Mouse (Mus musculus): ENCODE results near the gene Zfp335. TPM values are rescaled to one million over a fixed set of nuclear protein-coding genes. Genes with fewer than 3 reads are reported as not detected.
"Not testable (repeated sequence)": the region's sequence is repeated elsewhere in the genome, so short reads cannot be mapped to it uniquely, and the experiment has no call there.

The Zfp335 gene
- polyA plus RNA-seq, 1 experiment from 2014 or later: 5.9 TPM

DNA sequence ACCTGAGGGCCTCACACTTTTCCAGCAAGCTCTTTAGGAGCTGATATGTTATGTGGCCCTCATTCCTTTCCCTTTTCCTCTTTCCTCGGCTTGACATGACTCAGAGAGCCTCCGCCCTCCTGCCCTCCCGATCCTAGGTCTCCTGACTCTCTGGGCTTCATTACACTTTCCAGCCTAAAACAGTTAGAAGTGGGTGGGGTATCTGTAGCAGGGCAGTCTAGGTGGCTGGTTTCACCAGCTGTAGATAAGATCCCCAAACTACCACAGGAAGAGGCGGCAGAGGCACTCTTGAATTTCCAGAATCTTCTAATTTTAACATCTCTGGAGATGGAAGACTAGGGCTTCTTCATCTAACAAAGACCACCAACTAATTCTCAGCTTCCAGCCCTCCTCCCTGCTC lies 47.0 kb downstream of the Zfp335 start:
- Histone ChIP-seq H3K4me2 (no peak overlapping the region), H3K27me3 (peaks cover 7% of the 10 kb centered on the region), H3K4me3 (replicated peaks) (no peak overlapping the region), H3K27ac (replicated peaks) (no peak overlapping the region), H3K4me1 (replicated peaks) (peaks cover 30% of the 10 kb centered on the region), H3K36me3 (replicated peaks) (no peaks in the 10 kb centered on the region), H3K9me3 (replicated peaks) (no peaks in the 10 kb centered on the region), H3K9ac (no peak overlapping the region)
- no peak for ATAC-seq (ENCODE audit: insufficient read depth)
- WGBS (ENCODE audit: insufficient replicate concordance): 20% methylated on average over 4 of the region's 4 CpGs

DNA sequence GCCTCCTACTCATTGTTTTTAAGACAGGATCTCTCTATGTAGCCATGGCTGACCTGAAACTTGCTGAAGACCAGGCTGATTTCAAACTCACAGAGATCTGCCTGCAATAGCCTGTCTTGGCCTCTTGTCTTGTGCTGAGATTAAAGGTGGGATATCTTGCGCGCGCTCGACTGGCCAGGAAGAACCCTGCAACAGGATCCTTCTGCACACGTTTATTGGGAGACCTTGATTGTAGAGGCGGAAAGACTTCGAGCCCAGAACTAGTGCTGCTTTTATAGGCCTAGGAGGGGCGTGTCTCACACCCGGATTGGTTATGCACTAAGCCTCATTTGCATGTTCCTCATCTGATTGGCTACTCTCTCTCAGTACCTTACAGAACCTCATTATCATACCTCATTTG lies 48.1 kb downstream of the Zfp335 start:
- not testable (repeated sequence) for H3K9ac ChIP-seq; H3K27ac ChIP-seq (replicated peaks); H3K4me2 ChIP-seq; H3K4me3 ChIP-seq (replicated peaks); H3K9me3 ChIP-seq (replicated peaks); H3K36me3 ChIP-seq (replicated peaks); ATAC-seq (ENCODE audit: insufficient read depth)
- H3K4me1 ChIP-seq (replicated peaks): peaks cover 35% of the 10 kb centered on the region
- H3K27me3 ChIP-seq: peaks cover 19% of the 10 kb centered on the region
- WGBS (ENCODE audit: insufficient replicate concordance): 85% methylated on average over 9 of the region's 9 CpGs

- peaks cover 42% of the 10 kb centered on the region for H3K4me1 ChIP-seq (replicated peaks)
- no peak overlapping the region for H3K4me3 ChIP-seq (replicated peaks)
- no peak overlapping the region for H3K4me2 ChIP-seq
- H3K9ac ChIP-seq: no peak overlapping the region
- H3K9me3 ChIP-seq (replicated peaks): no peaks in the 10 kb centered on the region
- peaks cover 30% of the 10 kb centered on the region for H3K27me3 ChIP-seq
- peak overlapping the region; percentile 38 for H3K27ac ChIP-seq (replicated peaks)
- H3K36me3 ChIP-seq (replicated peaks): no peaks in the 10 kb centered on the region
- ATAC-seq (ENCODE audit: insufficient read depth): no peak
- 36% methylated on average over 9 of the region's 9 CpGs for WGBS (ENCODE audit: insufficient replicate concordance)
Observed at GRCm38 (mm10) chr2:164862179-164862861, 49.2 kb downstream of the Zfp335 start.

DNA sequence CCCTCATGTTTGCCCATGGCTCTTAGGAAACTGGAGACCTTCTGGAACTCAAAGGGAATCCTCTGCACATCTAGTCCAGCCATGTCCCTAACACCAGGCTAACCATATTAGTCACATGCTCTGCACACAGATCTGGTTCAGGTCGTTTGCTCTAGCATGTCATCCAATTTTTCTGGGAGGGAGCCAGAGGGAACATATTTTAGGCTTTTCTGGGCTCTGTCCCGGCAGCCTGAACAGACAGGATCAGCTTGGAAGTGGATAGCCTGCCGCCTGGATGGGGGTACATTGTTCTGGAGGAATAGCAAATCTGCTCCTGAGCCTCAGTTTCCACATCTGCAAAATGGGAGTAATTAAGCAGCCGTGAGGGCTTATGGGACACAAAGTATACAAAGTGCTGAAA lies 50.5 kb downstream of the Zfp335 start:
- no peak overlapping the region for H3K4me3 ChIP-seq (replicated peaks)
- H3K9me3 ChIP-seq (replicated peaks): no peaks in the 10 kb centered on the region
- no peaks in the 10 kb centered on the region for H3K36me3 ChIP-seq (replicated peaks)
- WGBS (ENCODE audit: insufficient replicate concordance): 51% methylated on average over 4 of the region's 4 CpGs
- H3K27ac ChIP-seq (replicated peaks): no peak overlapping the region
- H3K4me1 ChIP-seq (replicated peaks): peaks cover 48% of the 10 kb centered on the region
- H3K9ac ChIP-seq: no peak overlapping the region
- H3K27me3 ChIP-seq: peaks cover 42% of the 10 kb centered on the region
- no peak overlapping the region for H3K4me2 ChIP-seq
- no peak for ATAC-seq (ENCODE audit: insufficient read depth)

GRCm38 (mm10) chr2:164859640-164860432 lies 51.7 kb downstream of the Zfp335 start:
- Histone ChIP-seq H3K36me3 (replicated peaks) (no peaks in the 10 kb centered on the region), H3K4me2 (peak overlapping the region; percentile 18; the same call in 1 of the 2 replicates), H3K27ac (replicated peaks) (peak overlapping the region; percentile 48; the same call in 1 of the 2 replicates), H3K4me1 (replicated peaks) (peaks cover 47% of the 10 kb centered on the region), H3K9ac (no peak overlapping the region), H3K4me3 (replicated peaks) (no peak overlapping the region), H3K27me3 (peaks cover 55% of the 10 kb centered on the region), H3K9me3 (replicated peaks) (no peaks in the 10 kb centered on the region)
- peak; percentile 69 for ATAC-seq (ENCODE audit: insufficient read depth)
- WGBS (ENCODE audit: insufficient replicate concordance): 34% methylated on average over 9 of the region's 9 CpGs

DNA sequence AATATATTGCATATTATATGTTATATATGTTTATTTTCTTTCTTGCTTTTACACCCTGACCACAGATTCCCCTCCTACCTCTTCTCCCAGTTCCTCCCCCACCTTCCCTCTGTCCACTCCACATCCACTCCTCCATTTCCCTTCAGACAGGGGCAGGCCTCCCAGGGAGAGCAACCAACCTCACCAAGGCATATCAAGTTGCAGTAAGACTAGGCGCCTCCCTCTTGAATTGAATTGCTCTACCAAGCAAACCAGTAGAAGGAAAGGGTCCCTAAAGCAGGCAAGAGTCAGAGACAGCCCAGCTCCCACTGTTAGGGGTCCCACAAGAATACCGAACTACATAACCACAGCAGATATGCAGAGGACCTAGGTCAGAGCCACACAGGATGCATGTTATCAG lies 52.4 kb downstream of the Zfp335 start:
- H3K27me3 ChIP-seq: peaks cover 61% of the 10 kb centered on the region

GRCm38 (mm10) chr2:164857842-164858553 lies 53.6 kb downstream of the Zfp335 start:
- Histone ChIP-seq H3K36me3 (replicated peaks) (no peaks in the 10 kb centered on the region), H3K27ac (replicated peaks) (no peak overlapping the region), H3K4me2 (peak overlapping the region; percentile 67), H3K9ac (no peak overlapping the region), H3K4me1 (replicated peaks) (peaks cover 41% of the 10 kb centered on the region), H3K27me3 (peaks cover 65% of the 10 kb centered on the region), H3K9me3 (replicated peaks) (no peaks in the 10 kb centered on the region), H3K4me3 (replicated peaks) (peak overlapping the region; percentile 48)
- 7% methylated on average over 19 of the region's 19 CpGs for WGBS (ENCODE audit: insufficient replicate concordance)
- no peak for ATAC-seq (ENCODE audit: insufficient read depth)

More for the DNA sequence above, 52.4 kb downstream of the Zfp335 start:
- no peaks in the 10 kb centered on the region for H3K36me3 ChIP-seq (replicated peaks)
- no peaks in the 10 kb centered on the region for H3K9me3 ChIP-seq (replicated peaks)
- H3K9ac ChIP-seq: no peak overlapping the region
- WGBS (ENCODE audit: insufficient replicate concordance): 21% methylated on average over 2 of the region's 2 CpGs
- H3K4me1 ChIP-seq (replicated peaks): peaks cover 41% of the 10 kb centered on the region
- 0 out of 2 replicates have a peak overlapping the region, but pooled peaks have one; percentile 48 for H3K27ac ChIP-seq (replicated peaks)
- H3K4me2 ChIP-seq: peak overlapping the region; percentile 18; the same call in 1 of the 2 replicates
- no peak overlapping the region for H3K4me3 ChIP-seq (replicated peaks)
- ATAC-seq (ENCODE audit: insufficient read depth): no peak; the same call in 1 of the 2 replicates

DNA sequence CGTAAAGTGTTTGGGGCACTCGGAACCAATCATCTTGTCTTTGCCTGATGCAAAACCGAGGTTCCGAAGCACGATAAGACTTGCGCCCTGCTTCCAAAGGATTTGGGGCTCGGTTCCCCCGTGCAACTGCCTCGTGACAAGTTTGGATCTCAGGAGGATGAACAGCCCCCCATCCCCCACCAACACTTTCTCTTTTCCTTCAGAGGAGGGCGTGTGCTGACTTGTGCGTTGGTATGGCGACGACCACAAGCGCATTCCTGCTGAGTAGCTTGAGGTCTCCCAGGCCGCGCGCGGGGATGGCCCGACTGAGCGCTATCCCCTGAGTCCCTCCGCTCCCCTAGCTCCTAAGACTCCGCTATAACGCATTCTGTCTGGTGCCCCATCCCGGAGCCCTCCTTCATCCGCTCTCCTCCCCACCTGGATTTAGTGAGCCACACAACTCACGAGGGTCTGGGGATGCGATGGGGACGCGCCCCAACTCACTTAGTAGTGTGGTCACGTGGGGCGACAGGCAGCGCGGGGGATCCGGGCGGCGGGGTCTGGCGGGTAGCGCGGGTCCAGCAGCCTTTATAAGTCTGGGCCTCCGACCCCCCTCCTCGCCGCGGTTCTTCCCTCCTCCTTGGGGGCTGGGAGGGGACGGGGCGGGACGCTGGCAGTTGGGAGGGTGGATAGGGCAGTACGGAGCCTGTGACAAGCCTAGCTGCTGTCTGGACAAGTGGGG lies 54.3 kb downstream of the Zfp335 start, which contains the start of gene Pltp:
Pltp (minus strand) TSS at position 611 of the 721 bp plus-strand sequence.
- H3K27ac ChIP-seq (replicated peaks): no peak within 1 kb of the TSS
- H3K4me2 ChIP-seq: peak within 1 kb of the TSS; percentile 67
- peak within 1 kb of the TSS; percentile 48 for H3K4me3 ChIP-seq (replicated peaks)
- 0 out of 2 replicates have a peak, but pooled peaks have one; percentile 14 for ATAC-seq (ENCODE audit: insufficient read depth)
- no peaks in the 10 kb centered on the region for H3K36me3 ChIP-seq (replicated peaks)
- H3K27me3 ChIP-seq: peaks cover 71% of the 10 kb centered on the region
- H3K9me3 ChIP-seq (replicated peaks): no peaks in the 10 kb centered on the region
- WGBS (ENCODE audit: insufficient replicate concordance): under 1% methylated on average over 47 of the region's 47 CpGs
- peaks cover 35% of the 10 kb centered on the region for H3K4me1 ChIP-seq (replicated peaks)
- H3K9ac ChIP-seq: no peak within 1 kb of the TSS

- Histone ChIP-seq H3K27me3 (peaks cover 70% of the 10 kb centered on the region), H3K4me1 (replicated peaks) (peaks cover 29% of the 10 kb centered on the region), H3K9me3 (replicated peaks) (no peaks in the 10 kb centered on the region), H3K9ac (no peak overlapping the region), H3K4me2 (peak overlapping the region; percentile 67), H3K27ac (replicated peaks) (no peak overlapping the region), H3K36me3 (replicated peaks) (no peaks in the 10 kb centered on the region), H3K4me3 (replicated peaks) (peak overlapping the region; percentile 48)
- no peak for ATAC-seq (ENCODE audit: insufficient read depth)
- WGBS (ENCODE audit: insufficient replicate concordance): 1% methylated on average over 42 of the region's 42 CpGs
Observed at GRCm38 (mm10) chr2:164856309-164857100, 55.1 kb downstream of the Zfp335 start.

GRCm38 (mm10) chr2:164855572-164855971 lies 56.0 kb downstream of the Zfp335 start:
- not testable (repeated sequence) for ATAC-seq (ENCODE audit: insufficient read depth); H3K36me3 ChIP-seq (replicated peaks); H3K9me3 ChIP-seq (replicated peaks); H3K27ac ChIP-seq (replicated peaks); H3K9ac ChIP-seq; H3K4me2 ChIP-seq; H3K4me3 ChIP-seq (replicated peaks)
- peaks cover 29% of the 10 kb centered on the region for H3K4me1 ChIP-seq (replicated peaks)
- peaks cover 67% of the 10 kb centered on the region for H3K27me3 ChIP-seq
- 72% methylated on average over 5 of the region's 5 CpGs for WGBS (ENCODE audit: insufficient replicate concordance)
